Mouse (Mus musculus) adrenal gland, postnatal 14 days (tissue): ENCODE data around the gene Ifit3b. TPM values are rescaled to one million over a fixed set of nuclear protein-coding genes. Genes with fewer than 3 reads are reported as not detected.

Experiments used
- total RNA-seq: library from RNA; stranded (reverse); gene quantifications from 2 replicates; pipeline ENCODE4 v1.2.3, GENCODE M21; 2021

The Ifit3b gene
- total RNA-seq, 1 experiment from 2014 or later = 1.4 TPM

Other genes starting within 250 kb of the Ifit3b start
- gene Ch25h, start 132.8 kb upstream of the Ifit3b start, total RNA-seq = 1.4 TPM in 1 of 2 replicates, not detected in the other
- 128 and 148 TPM in 2 replicates for gene Lipa, start 80.5 kb upstream of the Ifit3b start, total RNA-seq
- gene Ifit2, start 57.3 kb upstream of the Ifit3b start, total RNA-seq = 3.4 and 4.4 TPM in 2 replicates
- gene Ifit3, start 24.4 kb upstream of the Ifit3b start, total RNA-seq = 3.6 and 8.2 TPM in 2 replicates
- gene Ifit1bl1, start 6.0 kb upstream of the Ifit3b start, total RNA-seq = 0.26 and 0.60 TPM in 2 replicates
- 0.11 and 0.15 TPM in 2 replicates for gene Ifit1bl2, start 32.8 kb downstream of the Ifit3b start, total RNA-seq
- 2.0 and 3.6 TPM in 2 replicates for gene Ifit1, start 32.9 kb downstream of the Ifit3b start, total RNA-seq
- 0.79 and 7.7 TPM in 2 replicates for gene Slc16a12, start 139.3 kb downstream of the Ifit3b start, total RNA-seq